Mouse (Mus musculus) liver, embryonic 16.5 days (tissue): ENCODE results near the gene Dad1. TPM values are rescaled to one million over a fixed set of nuclear protein-coding genes. Genes with fewer than 3 reads are reported as not detected.

Experiments used
- ATAC-seq: fragments of 200-750 bp; cut with Nextera tagmentation; 2 replicates; pipeline ENCODE4 v1.8.0; 2017; ENCODE audit warnings: low read depth, mild to moderate bottlenecking, moderate number of reproducible peaks, moderate library complexity
- H3K27ac ChIP-seq: fragments of 300-500 bp; sonication (generic); 2 replicates; pipeline ENCODE4 v1.5.1; 2014; ENCODE audit warnings: mild to moderate bottlenecking, low read length
- H3K27me3 ChIP-seq: fragments of 300-500 bp; sonication (generic); 2 replicates; pipeline ENCODE4 v1.6.1; 2014; ENCODE audit warnings: low read depth, low read length, mixed read lengths; ENCODE audit not compliant: control insufficient read depth, insufficient read depth
- H3K36me3 ChIP-seq: fragments of 300-500 bp; sonication (generic); 2 replicates; pipeline ENCODE4 v1.6.1; 2014; ENCODE audit warnings: mild to moderate bottlenecking; ENCODE audit not compliant: control insufficient read depth, insufficient read depth
- H3K4me1 ChIP-seq: fragments of 300-500 bp; sonication (generic); 2 replicates; pipeline ENCODE4 v1.6.1; 2014; ENCODE audit warnings: low read depth, low read length, mixed read lengths; ENCODE audit not compliant: control insufficient read depth
- H3K4me2 ChIP-seq: fragments of 300-500 bp; sonication (generic); 2 replicates; pipeline ENCODE4 v1.6.1; 2014; ENCODE audit warnings: low read depth, low read length, mixed read lengths
- H3K4me3 ChIP-seq: fragments of 300-500 bp; sonication (generic); 2 replicates; pipeline ENCODE4 v1.5.1; 2014; ENCODE audit warnings: low read depth, mild to moderate bottlenecking, low read length
- H3K9ac ChIP-seq: fragments of 300-500 bp; sonication (generic); 2 replicates; pipeline ENCODE4 v1.6.1; 2014; ENCODE audit warnings: low read depth, low read length
- H3K9me3 ChIP-seq: fragments of 300-500 bp; sonication (generic); replicated peaks from 2 replicates; pipeline ENCODE4 v1.6.1; 2016; ENCODE audit warnings: low read length; ENCODE audit not compliant: control insufficient read depth
- WGBS: fragments of 180-500 bp; shearing (Covaris S2); extraction: QIAGEN DNeasy Blood & Tissue Kit; methylation state at CpG from one replicate; pipeline ENCODE4 v1.1.7; 2014; ENCODE audit not compliant: insufficient replicate concordance; 5-methylcytosine and 5-hydroxymethylcytosine counted together
- polyA plus RNA-seq: library from polyadenylated mRNA; unstranded; fragments of >200 nt; fragmentation: Nextera tagmentation; extraction: Ambion mirVana; gene quantifications from 2 replicates; pipeline ENCODE4 v1.2.1, GENCODE M21; 2015

Gene Dad1
- polyA plus RNA-seq, 1 experiment from 2014 or later, result 226 TPM

- no peak overlapping the region for H3K4me2 ChIP-seq
- WGBS, result 50% methylated on average over 3 of the region's 3 CpGs
- no peak overlapping the region for H3K9ac ChIP-seq
- H3K27me3 ChIP-seq, result no peaks in the 10 kb centered on the region; the same call in 1 of the 2 replicates
- ATAC-seq, result no peak
- H3K4me3 ChIP-seq, result no peak overlapping the region
- H3K36me3 ChIP-seq, result no peaks in the 10 kb centered on the region
- no peaks in the 10 kb centered on the region for H3K9me3 ChIP-seq
- H3K4me1 ChIP-seq, result no peaks in the 10 kb centered on the region
- no peak overlapping the region for H3K27ac ChIP-seq
Measured at GRCm38 (mm10) chr14:54197740-54198139, 56.2 kb downstream of the Dad1 start.

DNA sequence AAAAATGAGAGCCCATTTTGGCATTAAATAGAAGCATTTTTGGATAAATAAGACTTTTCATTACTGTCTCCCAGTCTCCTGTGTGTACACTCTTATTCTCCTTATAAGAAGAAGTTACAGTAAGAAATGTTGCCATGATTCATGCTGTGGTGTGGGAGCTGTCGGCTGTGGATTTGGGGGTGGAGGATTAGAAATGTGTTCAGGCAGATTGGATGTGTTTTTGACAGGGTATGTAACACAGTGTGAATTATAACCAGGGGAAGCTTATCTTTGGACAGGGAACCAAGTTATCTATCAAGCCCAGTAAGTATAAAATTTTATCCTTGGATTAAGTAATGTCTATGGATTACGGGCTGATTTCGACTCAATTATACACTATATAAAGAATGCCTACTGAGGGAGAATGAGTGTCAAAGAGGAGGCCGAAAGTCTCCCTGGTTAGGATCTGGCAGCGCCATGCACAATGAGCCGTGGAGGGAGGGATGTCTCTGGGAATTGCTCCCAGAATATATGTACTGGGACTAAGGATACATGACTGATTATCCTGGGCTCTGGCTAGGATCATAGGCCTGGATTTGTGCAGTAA, 58.0 kb downstream of the Dad1 start:
- Histone ChIP-seq H3K4me3 (no peak overlapping the region), H3K27me3 (no peaks in the 10 kb centered on the region; the same call in 1 of the 2 replicates), H3K9me3 (no peaks in the 10 kb centered on the region), H3K4me1 (no peaks in the 10 kb centered on the region), H3K36me3 (no peaks in the 10 kb centered on the region), H3K27ac (no peak overlapping the region), H3K4me2 (no peak overlapping the region), H3K9ac (no peak overlapping the region)
- WGBS, result 68% methylated on average over 6 of the region's 6 CpGs
- no peak for ATAC-seq

GRCm38 (mm10) chr14:54193354-54194133, 60.4 kb downstream of the Dad1 start:
- no peak for ATAC-seq
- Histone ChIP-seq H3K9ac (no peak overlapping the region), H3K27me3 (no peaks in the 10 kb centered on the region; the same call in 1 of the 2 replicates), H3K4me1 (no peaks in the 10 kb centered on the region), H3K27ac (no peak overlapping the region), H3K4me3 (no peak overlapping the region), H3K4me2 (no peak overlapping the region), H3K9me3 (no peaks in the 10 kb centered on the region), H3K36me3 (no peaks in the 10 kb centered on the region)
- 59% methylated on average over 9 of the region's 9 CpGs for WGBS

DNA sequence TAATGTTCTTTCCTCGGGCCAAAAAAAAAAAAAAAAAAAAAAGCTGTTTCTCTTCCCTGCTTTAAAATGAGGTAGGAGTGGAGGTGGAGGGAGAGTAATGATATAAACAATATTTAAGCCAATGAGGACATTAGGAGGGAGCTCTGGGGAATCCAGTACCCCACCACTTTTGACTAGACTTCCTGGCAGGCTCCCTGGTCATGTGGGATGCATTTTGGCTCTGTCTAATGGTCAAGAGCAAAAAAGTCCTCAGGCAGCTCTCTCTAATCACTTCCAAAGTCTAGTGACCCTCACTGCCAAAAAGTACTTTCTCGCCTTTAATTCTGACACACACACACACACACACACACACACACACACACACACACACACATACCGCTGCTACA, 61.4 kb downstream of the Dad1 start:
- H3K4me2 ChIP-seq, result no peak overlapping the region
- no peaks in the 10 kb centered on the region; the same call in 1 of the 2 replicates for H3K27me3 ChIP-seq
- H3K27ac ChIP-seq, result no peak overlapping the region
- no peaks in the 10 kb centered on the region for H3K4me1 ChIP-seq
- H3K36me3 ChIP-seq, result no peaks in the 10 kb centered on the region
- no peak for ATAC-seq
- H3K9me3 ChIP-seq, result no peaks in the 10 kb centered on the region
- no peak overlapping the region for H3K9ac ChIP-seq
- 51% methylated on average over 3 of the region's 3 CpGs for WGBS
- no peak overlapping the region for H3K4me3 ChIP-seq

DNA sequence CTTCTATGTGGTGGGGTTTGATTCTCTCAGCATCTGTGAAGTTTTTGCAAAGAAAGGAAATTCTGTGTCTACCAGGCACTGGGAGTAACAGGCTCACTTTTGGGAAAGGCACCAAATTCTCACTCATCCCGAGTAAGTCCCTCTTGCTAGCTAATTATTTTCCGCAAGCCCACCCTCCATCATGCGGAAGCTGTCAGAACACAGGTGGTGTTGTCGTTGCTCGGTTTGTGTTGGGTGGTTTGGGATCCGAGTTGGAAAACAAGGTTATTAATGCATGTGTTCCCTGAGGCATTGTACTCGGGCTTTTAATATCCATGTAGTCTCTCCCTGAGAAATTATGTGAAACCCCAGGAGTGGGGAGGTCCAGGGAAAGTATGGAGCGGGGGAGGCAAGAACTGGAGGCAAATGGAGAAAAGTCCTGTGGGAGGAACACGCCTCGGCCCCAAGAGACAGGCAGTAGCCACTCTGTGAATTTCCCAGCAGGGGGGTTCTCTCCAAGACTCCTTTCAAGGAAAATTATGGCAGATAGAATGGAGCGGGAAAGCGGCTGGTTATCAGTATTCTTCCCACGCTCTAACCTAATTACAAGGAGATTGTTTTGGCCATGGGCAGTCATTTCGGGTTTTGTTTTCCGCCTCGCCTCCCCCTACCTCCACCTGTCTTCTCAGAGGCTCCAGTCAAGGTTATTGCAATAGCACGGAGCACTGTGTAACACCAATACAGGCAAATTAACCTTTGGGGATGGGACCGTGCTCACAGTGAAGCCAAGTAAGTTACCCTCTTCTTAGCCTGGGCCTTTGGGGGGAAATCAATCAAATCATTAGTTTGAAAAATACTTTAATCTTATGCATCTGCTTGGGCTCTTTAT, 62.1 kb downstream of the Dad1 start:
- no peak overlapping the region for H3K4me2 ChIP-seq
- H3K9me3 ChIP-seq, result no peaks in the 10 kb centered on the region
- no peaks in the 10 kb centered on the region for H3K4me1 ChIP-seq
- no peak overlapping the region for H3K9ac ChIP-seq
- no peak overlapping the region for H3K27ac ChIP-seq
- H3K36me3 ChIP-seq, result no peaks in the 10 kb centered on the region
- H3K4me3 ChIP-seq, result no peak overlapping the region
- H3K27me3 ChIP-seq, result no peaks in the 10 kb centered on the region; the same call in 1 of the 2 replicates
- ATAC-seq, result no peak
- 68% methylated on average over 18 of the region's 18 CpGs for WGBS

DNA sequence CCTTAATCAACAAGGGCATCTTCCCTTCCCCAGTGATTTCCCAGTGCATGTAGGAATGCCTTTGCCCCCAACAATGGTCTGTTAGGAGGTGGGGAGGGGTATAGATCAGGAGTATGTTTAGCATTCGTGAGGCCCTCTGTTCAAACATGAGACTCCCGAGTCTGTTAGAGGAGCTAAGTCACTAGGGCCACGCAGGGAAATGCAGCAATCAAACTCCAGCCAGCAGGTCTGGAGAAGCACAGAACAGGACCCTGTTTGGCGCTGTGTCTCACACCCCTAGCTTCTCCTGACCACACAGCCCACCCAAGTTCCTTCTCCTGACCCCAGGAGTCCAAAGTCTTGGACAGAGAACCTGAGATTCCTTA, 62.9 kb downstream of the Dad1 start:
- no peaks in the 10 kb centered on the region; the same call in none of the 2 replicates for H3K27me3 ChIP-seq
- no peaks in the 10 kb centered on the region for H3K36me3 ChIP-seq
- H3K4me1 ChIP-seq, result no peaks in the 10 kb centered on the region
- no peak overlapping the region for H3K4me3 ChIP-seq
- ATAC-seq, result no peak
- WGBS, result 21% methylated on average over 4 of the region's 4 CpGs
- no peak overlapping the region for H3K27ac ChIP-seq
- no peak overlapping the region for H3K4me2 ChIP-seq
- no peaks in the 10 kb centered on the region for H3K9me3 ChIP-seq
- no peak overlapping the region for H3K9ac ChIP-seq

DNA sequence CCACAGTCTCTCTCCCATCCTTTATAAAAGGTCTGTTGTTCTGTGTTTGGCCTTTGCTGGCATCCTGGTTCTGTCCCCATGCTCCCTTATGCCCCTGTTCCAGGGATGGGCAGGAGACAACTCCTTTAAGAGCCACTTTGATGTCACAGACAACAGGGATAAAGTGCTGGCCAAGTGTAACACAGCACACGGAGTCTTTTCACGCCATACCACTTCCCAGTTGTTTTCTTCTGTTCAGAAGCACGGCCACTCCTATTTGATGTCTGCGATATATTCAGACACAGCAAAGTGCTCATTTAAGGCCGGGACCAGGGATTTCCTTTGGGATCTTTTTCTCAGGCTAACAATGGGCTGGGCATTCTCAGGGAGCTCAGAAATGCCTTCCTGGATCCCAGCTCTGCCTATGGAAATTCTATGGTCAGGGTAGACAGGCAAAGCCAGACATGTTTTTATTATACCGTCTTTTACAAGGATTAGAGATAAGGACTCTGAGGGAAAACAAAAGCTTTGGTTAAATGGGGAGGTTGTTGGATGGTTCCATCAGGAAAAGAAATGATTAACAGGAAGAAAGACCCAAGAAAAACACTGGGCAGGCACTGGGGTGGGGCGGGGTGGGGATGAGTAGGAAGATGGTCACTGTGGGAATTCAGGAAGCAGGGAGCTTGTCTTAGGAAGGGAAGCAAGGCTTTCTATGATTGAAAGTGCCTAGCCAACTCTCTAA, 63.4 kb downstream of the Dad1 start:
- no peak overlapping the region for H3K4me3 ChIP-seq
- no peak overlapping the region for H3K27ac ChIP-seq
- H3K36me3 ChIP-seq, result no peaks in the 10 kb centered on the region
- no peaks in the 10 kb centered on the region; the same call in none of the 2 replicates for H3K27me3 ChIP-seq
- H3K4me2 ChIP-seq, result no peak overlapping the region
- ATAC-seq, result no peak
- no peaks in the 10 kb centered on the region for H3K9me3 ChIP-seq
- 45% methylated on average over 7 of the region's 7 CpGs for WGBS
- no peak overlapping the region for H3K9ac ChIP-seq
- no peaks in the 10 kb centered on the region for H3K4me1 ChIP-seq

DNA sequence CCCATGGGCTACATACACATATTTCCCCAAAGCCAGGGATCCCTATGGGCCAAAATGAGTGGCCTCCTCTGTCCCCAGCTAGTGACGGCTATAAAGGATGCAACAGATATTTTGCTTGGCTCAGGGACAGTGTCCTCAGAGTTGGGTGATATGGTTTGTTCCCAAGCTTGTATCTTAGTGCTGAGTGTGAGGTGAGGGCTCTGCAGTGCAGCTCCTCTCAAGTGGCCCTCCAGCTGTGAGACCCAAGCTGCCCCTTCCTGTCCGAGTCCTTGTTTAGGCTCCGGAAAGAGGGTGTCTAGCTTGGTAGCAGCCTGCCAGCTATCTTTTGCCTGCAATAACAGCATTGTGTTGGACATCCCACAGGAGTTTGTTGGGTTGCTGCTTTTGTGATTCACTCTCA, 64.6 kb downstream of the Dad1 start:
- Histone ChIP-seq H3K4me3 (no peak overlapping the region), H3K27ac (no peak overlapping the region), H3K9ac (no peak overlapping the region), H3K27me3 (no peaks in the 10 kb centered on the region; the same call in 1 of the 2 replicates), H3K4me2 (no peak overlapping the region), H3K4me1 (no peaks in the 10 kb centered on the region), H3K9me3 (no peaks in the 10 kb centered on the region), H3K36me3 (no peaks in the 10 kb centered on the region)
- no peak for ATAC-seq
- 58% methylated on average over 3 of the region's 3 CpGs for WGBS
